Mouse (Mus musculus) midbrain, embryonic 16.5 days (tissue): ENCODE results near the gene Fat3. TPM values are rescaled to one million over a fixed set of nuclear protein-coding genes. Genes with fewer than 3 reads are reported as not detected.

Experiments used
- ATAC-seq: fragments of 200-750 bp; cut with Nextera tagmentation; 2 replicates; pipeline ENCODE4 v1.8.0; 2017; ENCODE audit warnings: moderate TSS enrichment
- H3K27ac ChIP-seq: fragments of 300-500 bp; sonication (generic); 2 replicates; pipeline ENCODE4 v1.5.1; 2014; ENCODE audit warnings: mild to moderate bottlenecking, low read length, mixed read lengths
- H3K27me3 ChIP-seq: fragments of 300-500 bp; sonication (generic); 2 replicates; pipeline ENCODE4 v1.6.1; 2014; ENCODE audit warnings: low read depth, low read length, mixed read lengths; ENCODE audit not compliant: control insufficient read depth, insufficient read depth
- H3K36me3 ChIP-seq: fragments of 300-500 bp; sonication (generic); 2 replicates; pipeline ENCODE4 v1.6.1; 2014; ENCODE audit warnings: mild to moderate bottlenecking, low read length, moderate library complexity, mixed read lengths; ENCODE audit not compliant: control insufficient read depth, insufficient read depth
- H3K4me1 ChIP-seq: fragments of 300-500 bp; sonication (generic); 2 replicates; pipeline ENCODE4 v1.6.1; 2014; ENCODE audit warnings: mild to moderate bottlenecking, low read length, mixed read lengths; ENCODE audit not compliant: control insufficient read depth, insufficient read depth
- H3K4me2 ChIP-seq: fragments of 300-500 bp; sonication (generic); 2 replicates; pipeline ENCODE4 v1.6.1; 2014; ENCODE audit warnings: mild to moderate bottlenecking, low read length, mixed read lengths
- H3K4me3 ChIP-seq: fragments of 300-500 bp; sonication (generic); 2 replicates; pipeline ENCODE4 v1.5.1; 2014; ENCODE audit warnings: low read depth, mild to moderate bottlenecking, low read length, moderate library complexity, mixed read lengths
- H3K9ac ChIP-seq: fragments of 300-500 bp; sonication (generic); 2 replicates; pipeline ENCODE4 v1.6.1; 2014; ENCODE audit warnings: low read depth, low read length, mixed read lengths
- H3K9me3 ChIP-seq: fragments of 300-500 bp; sonication (generic); replicated peaks from 2 replicates; pipeline ENCODE4 v1.6.1; 2014; ENCODE audit warnings: mild to moderate bottlenecking, low read length, mixed read lengths; ENCODE audit not compliant: control insufficient read depth, poor library complexity, severe bottlenecking
- WGBS: fragments of 180-500 bp; shearing (Covaris S2); extraction: QIAGEN DNeasy Blood & Tissue Kit; methylation state at CpG from one replicate; pipeline ENCODE4 v1.1.7; 2014; 5-methylcytosine and 5-hydroxymethylcytosine counted together
- polyA plus RNA-seq: library from polyadenylated mRNA; unstranded; fragments of >200 nt; fragmentation: Nextera tagmentation; extraction: Ambion mirVana; gene quantifications from 2 replicates; pipeline ENCODE4 v1.2.1, GENCODE M21; 2015

The Fat3 gene
- polyA plus RNA-seq, 1 experiment from 2014 or later, result 13.4 TPM

DNA sequence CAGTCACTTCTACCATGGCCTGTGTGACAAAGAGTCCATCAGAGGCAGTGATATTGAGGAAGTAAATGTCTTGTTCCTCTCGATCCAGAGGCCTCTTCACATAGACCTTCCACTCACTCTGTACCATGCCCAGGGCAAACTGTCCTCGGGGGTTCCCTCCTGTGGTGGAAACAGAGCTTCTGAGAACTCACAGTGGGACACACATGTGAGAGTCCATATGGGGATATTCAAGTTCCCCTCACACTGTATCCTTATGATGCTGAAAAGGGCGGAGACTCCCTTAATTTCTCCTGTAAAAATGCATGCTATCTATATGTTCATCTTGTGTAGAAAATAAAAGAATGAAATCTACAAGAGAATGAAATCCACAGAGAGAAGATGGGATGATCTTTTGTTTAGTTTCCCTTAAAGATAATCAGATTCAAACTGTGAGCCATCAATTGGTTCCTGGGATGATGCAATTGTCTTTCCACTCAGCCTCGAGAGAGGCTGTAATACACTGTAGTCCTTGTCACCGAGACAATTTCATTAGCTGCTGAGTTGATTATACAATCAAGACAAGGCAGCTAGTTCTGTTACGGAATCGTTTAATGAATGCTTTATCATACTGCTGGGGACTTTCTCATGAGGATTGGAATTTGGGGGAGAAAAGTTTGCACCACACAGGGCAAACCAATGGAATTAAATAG lies 508.8 kb downstream of the Fat3 start:
- H3K4me3 ChIP-seq, result no peak overlapping the region
- 0 out of 2 replicates have a peak, but pooled peaks cover 3% of the 10 kb centered on the region for H3K4me1 ChIP-seq
- H3K9me3 ChIP-seq, result no peaks in the 10 kb centered on the region
- no peak overlapping the region for H3K9ac ChIP-seq
- no peak overlapping the region for H3K4me2 ChIP-seq
- no peaks in the 10 kb centered on the region for H3K27me3 ChIP-seq
- peaks cover 20% of the 10 kb centered on the region for H3K36me3 ChIP-seq
- no peak for ATAC-seq
- 53% methylated on average over 7 of the region's 7 CpGs for WGBS
- H3K27ac ChIP-seq, result no peak overlapping the region

DNA sequence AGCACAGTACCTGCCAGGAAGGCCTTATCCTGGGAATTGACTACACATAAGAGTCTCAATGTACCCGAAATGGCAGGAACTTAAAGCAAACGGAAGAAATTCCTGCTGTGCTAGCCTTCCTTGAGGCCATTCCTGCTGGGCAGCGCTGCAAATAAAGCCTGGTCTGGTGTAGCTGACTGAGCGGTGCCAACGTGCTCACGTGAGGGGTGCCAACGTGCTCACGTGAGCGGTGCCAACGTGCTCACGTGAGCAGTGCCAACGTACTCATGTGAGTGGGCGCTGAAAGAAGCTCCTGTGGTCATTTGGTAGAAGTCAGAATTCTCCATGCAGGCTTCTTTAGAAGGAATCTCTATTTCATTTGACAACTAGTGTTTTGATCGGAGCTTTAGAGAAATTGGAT lies 522.8 kb downstream of the Fat3 start:
- no peaks in the 10 kb centered on the region for H3K27me3 ChIP-seq
- no peak overlapping the region for H3K9ac ChIP-seq
- H3K4me2 ChIP-seq, result no peak overlapping the region
- no peak for ATAC-seq
- H3K9me3 ChIP-seq, result no peaks in the 10 kb centered on the region
- WGBS, result 80% methylated on average over 14 of the region's 14 CpGs
- no peak overlapping the region for H3K4me3 ChIP-seq
- no peak overlapping the region for H3K27ac ChIP-seq
- H3K4me1 ChIP-seq, result peaks cover 5% of the 10 kb centered on the region; the same call in 1 of the 2 replicates
- no peaks in the 10 kb centered on the region for H3K36me3 ChIP-seq

DNA sequence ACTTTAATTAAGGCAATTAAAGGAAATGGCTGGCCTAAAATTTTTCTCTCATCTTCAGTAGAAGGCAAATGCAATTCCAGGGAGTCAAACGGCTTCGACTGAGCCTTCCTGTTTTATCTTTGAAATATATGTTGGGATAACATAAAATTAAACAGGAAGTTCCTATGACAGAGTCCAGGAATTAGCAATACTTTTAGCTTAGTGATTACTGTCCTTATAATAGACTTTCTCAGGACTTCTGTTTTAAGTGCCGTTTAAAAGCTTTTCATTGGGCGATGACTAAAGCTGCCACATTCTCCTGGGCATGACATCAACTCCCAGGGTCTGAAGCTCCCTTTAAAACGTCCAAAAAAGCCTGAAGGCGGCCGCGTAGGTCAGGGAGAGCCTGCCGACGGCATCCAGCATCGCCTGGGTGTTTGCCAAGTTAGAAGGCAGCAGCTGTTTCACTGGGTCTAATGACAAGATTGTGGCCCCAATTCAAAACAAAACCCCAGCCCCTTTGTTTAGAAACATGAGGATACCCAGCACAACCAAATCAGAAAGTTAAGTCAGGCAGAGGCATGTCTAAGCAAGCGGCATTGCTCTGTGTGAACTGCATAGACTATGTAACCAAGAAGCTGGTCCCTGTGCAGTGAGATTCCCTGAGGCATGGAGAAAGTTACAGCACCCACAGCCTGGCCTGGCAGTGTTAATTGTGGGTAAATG lies 524.0 kb downstream of the Fat3 start:
- H3K4me1 ChIP-seq, result peaks cover 5% of the 10 kb centered on the region; the same call in 1 of the 2 replicates
- H3K36me3 ChIP-seq, result no peaks in the 10 kb centered on the region
- H3K9ac ChIP-seq, result no peak overlapping the region
- H3K27me3 ChIP-seq, result no peaks in the 10 kb centered on the region
- 44% methylated on average over 12 of the region's 12 CpGs for WGBS
- 0 out of 2 replicates have a peak, but pooled peaks have one; percentile 65 for ATAC-seq
- peak overlapping the region; percentile 50; the same call in 1 of the 2 replicates for H3K27ac ChIP-seq
- H3K9me3 ChIP-seq, result no peaks in the 10 kb centered on the region
- H3K4me2 ChIP-seq, result no peak overlapping the region
- H3K4me3 ChIP-seq, result no peak overlapping the region

DNA sequence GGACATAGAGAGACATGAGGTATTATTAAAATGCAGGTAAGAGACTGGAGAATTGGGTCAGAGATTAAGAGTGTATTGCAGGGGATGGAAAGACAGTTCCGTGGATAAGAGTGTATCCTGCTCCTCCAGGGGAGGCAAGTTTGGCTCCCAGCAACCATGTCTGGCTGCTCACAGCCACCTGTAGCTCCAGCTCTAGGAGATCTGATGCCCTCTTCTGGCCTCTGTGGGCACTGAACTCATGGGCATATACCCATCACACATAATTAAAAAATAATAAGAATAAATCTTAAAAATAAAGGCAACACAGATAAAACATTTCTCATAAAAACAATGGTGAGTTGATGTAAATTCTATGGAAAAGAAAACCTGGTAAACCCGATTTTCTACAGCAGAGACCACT lies 525.1 kb downstream of the Fat3 start:
- no peak for ATAC-seq
- 88% methylated on average over 2 of the region's 2 CpGs for WGBS
- Histone ChIP-seq H3K4me3 (no peak overlapping the region), H3K36me3 (no peaks in the 10 kb centered on the region), H3K4me2 (no peak overlapping the region), H3K27me3 (no peaks in the 10 kb centered on the region), H3K4me1 (peaks cover 5% of the 10 kb centered on the region; the same call in 1 of the 2 replicates), H3K27ac (no peak overlapping the region), H3K9me3 (no peaks in the 10 kb centered on the region), H3K9ac (no peak overlapping the region)

DNA sequence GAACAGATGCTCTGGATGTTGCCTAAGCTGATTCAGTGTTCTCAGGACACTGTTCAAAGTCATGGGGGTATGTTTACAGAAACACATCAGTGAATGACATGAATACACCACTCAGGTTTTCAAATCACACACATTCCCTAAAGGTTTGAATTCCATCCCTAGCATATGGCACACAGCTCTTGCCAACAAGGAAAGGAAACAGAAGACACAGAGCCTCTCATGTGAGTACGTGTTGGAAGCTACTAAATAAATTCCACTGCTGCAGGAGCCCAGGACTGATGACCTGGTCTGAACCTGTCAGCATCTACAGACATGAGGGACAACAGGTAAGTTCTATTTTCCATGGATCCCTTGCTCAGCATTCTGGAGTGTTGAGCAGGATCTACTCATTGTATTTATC lies 528.9 kb downstream of the Fat3 start:
- Histone ChIP-seq H3K9ac (no peak overlapping the region), H3K27ac (no peak overlapping the region), H3K36me3 (0 out of 2 replicates have a peak, but pooled peaks cover 2% of the 10 kb centered on the region), H3K27me3 (no peaks in the 10 kb centered on the region), H3K9me3 (no peaks in the 10 kb centered on the region), H3K4me3 (no peak overlapping the region), H3K4me2 (no peak overlapping the region), H3K4me1 (no peaks in the 10 kb centered on the region)
- WGBS, result 68% methylated on average over 1 of the region's 1 CpGs
- ATAC-seq, result no peak

DNA sequence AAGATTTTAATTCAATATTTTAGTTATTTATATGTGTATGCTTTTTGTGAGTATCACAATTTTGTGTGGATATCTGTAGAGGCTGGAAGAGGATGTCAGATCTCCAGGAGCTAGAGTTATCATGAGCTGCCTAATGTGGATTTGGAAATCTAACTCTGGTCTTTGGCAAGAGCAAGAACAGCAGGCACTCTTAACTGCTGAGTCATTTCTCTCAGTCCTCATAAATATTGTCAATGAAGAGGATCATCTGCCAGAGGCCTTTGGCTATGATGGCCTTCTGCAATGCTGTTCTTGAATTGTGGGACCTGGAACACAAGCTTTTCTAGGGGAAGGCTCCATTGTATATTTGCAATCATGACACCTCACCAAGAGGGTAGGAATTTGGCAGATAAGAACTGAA lies 529.7 kb downstream of the Fat3 start:
- no peaks in the 10 kb centered on the region for H3K27me3 ChIP-seq
- 0 out of 2 replicates have a peak, but pooled peaks cover 2% of the 10 kb centered on the region for H3K36me3 ChIP-seq
- H3K9ac ChIP-seq, result no peak overlapping the region
- no peaks in the 10 kb centered on the region for H3K4me1 ChIP-seq
- no peak for ATAC-seq
- no peaks in the 10 kb centered on the region for H3K9me3 ChIP-seq
- H3K27ac ChIP-seq, result no peak overlapping the region
- H3K4me3 ChIP-seq, result no peak overlapping the region
- H3K4me2 ChIP-seq, result no peak overlapping the region

DNA sequence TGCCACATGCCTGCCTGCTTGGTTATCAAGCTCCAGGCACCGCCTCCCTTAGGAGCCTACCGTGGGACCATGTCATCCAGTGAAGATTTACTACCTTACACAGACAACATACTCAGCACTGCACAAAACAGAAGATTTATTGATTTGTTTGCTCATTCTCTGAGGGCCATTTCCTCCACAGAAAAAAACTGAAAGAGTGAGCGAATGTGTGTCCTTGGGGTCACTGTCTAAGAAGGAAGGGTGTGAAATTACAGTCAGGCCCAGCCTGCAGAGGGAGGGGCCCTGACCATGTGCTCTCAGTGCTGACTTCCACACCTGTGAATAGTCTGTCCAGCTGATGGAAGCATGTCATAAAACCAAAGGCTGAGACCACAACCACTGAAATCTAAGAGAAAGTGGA lies 536.9 kb downstream of the Fat3 start:
- H3K9me3 ChIP-seq, result no peaks in the 10 kb centered on the region
- H3K4me3 ChIP-seq, result no peak overlapping the region
- no peak overlapping the region for H3K27ac ChIP-seq
- 0 out of 2 replicates have a peak, but pooled peaks cover 7% of the 10 kb centered on the region for H3K36me3 ChIP-seq
- no peak overlapping the region for H3K4me2 ChIP-seq
- 0 out of 2 replicates have a peak, but pooled peaks have one; percentile 25 for ATAC-seq
- H3K9ac ChIP-seq, result no peak overlapping the region
- 93% methylated on average over 3 of the region's 3 CpGs for WGBS
- no peaks in the 10 kb centered on the region for H3K4me1 ChIP-seq
- H3K27me3 ChIP-seq, result no peaks in the 10 kb centered on the region

DNA sequence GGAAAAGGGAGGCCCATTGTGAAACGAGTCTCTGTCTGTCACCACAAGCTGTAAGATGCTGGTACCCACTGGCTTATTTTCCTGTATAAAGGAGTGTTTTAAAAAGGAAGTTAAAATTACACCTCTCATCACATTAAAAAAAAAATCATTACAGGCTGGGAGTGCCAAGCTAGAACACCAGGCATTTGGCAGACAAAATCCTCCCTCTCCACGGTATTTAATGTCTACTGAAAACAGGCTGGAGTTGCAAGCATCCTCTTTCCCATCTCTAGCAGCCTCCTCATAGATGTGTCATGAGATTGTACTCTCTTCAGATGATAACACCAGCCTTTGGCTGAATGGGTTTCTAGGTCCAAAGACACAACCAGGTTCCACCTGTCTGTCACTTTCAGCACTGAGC lies 538.2 kb downstream of the Fat3 start:
- ATAC-seq, result no peak
- no peak overlapping the region for H3K4me2 ChIP-seq
- WGBS, result 85% methylated on average over 2 of the region's 2 CpGs
- no peak overlapping the region for H3K27ac ChIP-seq
- no peaks in the 10 kb centered on the region for H3K27me3 ChIP-seq
- no peaks in the 10 kb centered on the region for H3K9me3 ChIP-seq
- H3K4me1 ChIP-seq, result no peaks in the 10 kb centered on the region
- no peak overlapping the region for H3K9ac ChIP-seq
- 0 out of 2 replicates have a peak, but pooled peaks cover 5% of the 10 kb centered on the region for H3K36me3 ChIP-seq
- no peak overlapping the region for H3K4me3 ChIP-seq

DNA sequence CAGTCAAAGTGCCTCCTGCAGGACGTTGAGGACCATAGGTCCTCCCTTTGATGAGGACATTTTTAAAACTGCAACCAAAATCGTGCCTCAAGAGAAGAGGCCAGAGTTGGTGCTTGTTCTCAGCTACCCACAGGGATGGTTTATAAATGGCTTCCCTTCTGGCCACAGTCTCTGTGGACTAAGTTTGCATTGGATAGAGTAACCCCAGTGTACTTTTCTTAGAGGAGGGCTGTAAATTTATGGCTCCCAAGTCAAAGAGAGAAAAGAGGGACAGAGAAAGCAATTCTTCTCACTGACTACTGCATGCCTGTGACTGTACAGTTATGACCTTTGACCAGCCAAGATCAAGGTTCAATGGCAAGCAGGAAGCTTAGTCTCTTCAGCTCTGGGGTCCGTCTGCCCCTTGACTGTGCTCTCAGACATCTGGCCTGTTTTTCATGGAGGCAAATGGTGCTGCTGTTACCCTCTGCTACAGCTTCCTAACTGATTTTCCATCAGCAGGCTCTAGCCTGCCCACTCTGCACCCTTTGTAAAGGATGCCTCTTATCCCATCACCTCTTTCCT lies 542.8 kb downstream of the Fat3 start:
- Histone ChIP-seq H3K4me1 (peaks cover 3% of the 10 kb centered on the region; the same call in 1 of the 2 replicates), H3K4me2 (no peak overlapping the region), H3K27ac (no peak overlapping the region), H3K4me3 (no peak overlapping the region), H3K9me3 (no peaks in the 10 kb centered on the region), H3K9ac (no peak overlapping the region), H3K36me3 (peaks cover 5% of the 10 kb centered on the region; the same call in 1 of the 2 replicates), H3K27me3 (no peaks in the 10 kb centered on the region)
- ATAC-seq, result no peak
- WGBS, result 73% methylated on average over 3 of the region's 3 CpGs
